Mouse (Mus musculus) liver, adult 2 months (tissue): ENCODE results near the gene Ifit2. TPM values are rescaled to one million over a fixed set of nuclear protein-coding genes. Genes with fewer than 3 reads are reported as not detected.
A peak's percentile ranks its signal among the peaks of the same experiment; 100 is the strongest.

Experiments
- DNase-seq: peaks from one replicate; pipeline ENCODE4 v3.0.0-alpha.2; 2011; ENCODE audit warnings: low read depth, low spot score; ENCODE audit errors: extremely low read depth
- H3K27ac ChIP-seq: fragments of 200-500 bp; replicated peaks from 2 replicates; pipeline ENCODE4 v1.5.1; 2012; ENCODE audit warnings: low read depth, mild to moderate bottlenecking, control low read depth, inconsistent platforms, low read length; ENCODE audit not compliant: insufficient read depth
- H3K27me3 ChIP-seq: fragments of 200-500 bp; 2 replicates; pipeline ENCODE4 v1.6.1; 2012; ENCODE audit warnings: mild to moderate bottlenecking, moderate library complexity, low read length, inconsistent platforms; ENCODE audit not compliant: control insufficient read depth, insufficient read depth
- H3K36me3 ChIP-seq: fragments of 200-500 bp; 2 replicates; pipeline ENCODE4 v1.6.1; 2012; ENCODE audit warnings: low read length, inconsistent platforms; ENCODE audit not compliant: control insufficient read depth, insufficient read depth
- H3K4me1 ChIP-seq: fragments of 200-500 bp; 2 replicates; pipeline ENCODE4 v1.6.1; 2011; ENCODE audit warnings: low read length; ENCODE audit not compliant: control insufficient read depth, insufficient read depth
- H3K4me3 ChIP-seq: fragments of 200-500 bp; 2 replicates; pipeline ENCODE4 v1.5.1; 2011; ENCODE audit warnings: low read depth, mild to moderate bottlenecking, control low read depth, low read length, moderate library complexity; ENCODE audit not compliant: insufficient read depth
- H3K79me2 ChIP-seq: fragments of 200-500 bp; 2 replicates; pipeline ENCODE4 v1.6.1; 2012; ENCODE audit warnings: inconsistent platforms, mild to moderate bottlenecking, low read length, moderate library complexity; ENCODE audit not compliant: control insufficient read depth, insufficient read depth
- H3K9ac ChIP-seq: fragments of 200-500 bp; 2 replicates; pipeline ENCODE4 v1.6.1; 2012; ENCODE audit warnings: low read depth, mild to moderate bottlenecking, control low read depth, inconsistent platforms, low read length
- CTCF ChIP-seq: fragments of 200-500 bp; IDR thresholded peaks from 2 replicates; pipeline ENCODE4 v1.5.1; 2011; ENCODE audit warnings: low read depth, low read length, control low read depth
- POLR2A ChIP-seq: fragments of 200-500 bp; IDR thresholded peaks from 2 replicates; pipeline ENCODE4 v1.6.1; 2011; ENCODE audit warnings: low read length, control low read depth; ENCODE audit not compliant: insufficient read depth; ENCODE audit errors: extremely low read depth
- WGBS: fragments of 180-500 bp; shearing (Covaris S2); methylation state at CpG from one replicate; pipeline ENCODE4 v1.1.7; 2018; 5-methylcytosine and 5-hydroxymethylcytosine counted together
- polyA plus RNA-seq: library from polyadenylated mRNA; depleted of rRNA; stranded (reverse); fragments of >200 nt; gene quantifications from 2 replicates; pipeline ENCODE4 v1.2.3, GENCODE M21; 2012
- total RNA-seq: library from RNA; depleted of rRNA; stranded (reverse); fragments of >200 nt; gene quantifications from 2 replicates; pipeline ENCODE4 v1.2.3, GENCODE M21; 2014

Ifit2 gene
- total and polyA plus RNA-seq, 2 experiments: 0.35 to 8.0 TPM

GRCm38 (mm10) chr19:34515681-34516080, 34.8 kb upstream of the Ifit2 start:
- Histone ChIP-seq H3K9ac (no peak overlapping the region), H3K4me3 (no peak overlapping the region), H3K27me3 (no peaks in the 10 kb centered on the region), H3K36me3 (peaks cover 16% of the 10 kb centered on the region), H3K27ac (peak overlapping the region; percentile 27), H3K79me2 (peaks cover 26% of the 10 kb centered on the region; the same call in 1 of the 2 replicates), H3K4me1 (peaks cover 56% of the 10 kb centered on the region)
- TF ChIP-seq CTCF (no peak), POLR2A (no peak)
- 83% methylated on average over 3 of the region's 3 CpGs for WGBS
- DNase-seq: peak; percentile 54

GRCm38 (mm10) chr19:34516346-34516745, 34.1 kb upstream of the Ifit2 start:
- peak overlapping the region; percentile 93 for H3K27ac ChIP-seq
- peaks cover 53% of the 10 kb centered on the region for H3K4me1 ChIP-seq
- 14% methylated on average over 2 of the region's 2 CpGs for WGBS
- no peaks in the 10 kb centered on the region for H3K27me3 ChIP-seq
- peaks cover 15% of the 10 kb centered on the region for H3K36me3 ChIP-seq
- no peak overlapping the region for H3K4me3 ChIP-seq
- H3K79me2 ChIP-seq: peaks cover 26% of the 10 kb centered on the region; the same call in 1 of the 2 replicates
- no peak overlapping the region for H3K9ac ChIP-seq
- TF ChIP-seq POLR2A: no peak
- no peak for TF ChIP-seq CTCF
- peak; percentile 74 for DNase-seq

DNA sequence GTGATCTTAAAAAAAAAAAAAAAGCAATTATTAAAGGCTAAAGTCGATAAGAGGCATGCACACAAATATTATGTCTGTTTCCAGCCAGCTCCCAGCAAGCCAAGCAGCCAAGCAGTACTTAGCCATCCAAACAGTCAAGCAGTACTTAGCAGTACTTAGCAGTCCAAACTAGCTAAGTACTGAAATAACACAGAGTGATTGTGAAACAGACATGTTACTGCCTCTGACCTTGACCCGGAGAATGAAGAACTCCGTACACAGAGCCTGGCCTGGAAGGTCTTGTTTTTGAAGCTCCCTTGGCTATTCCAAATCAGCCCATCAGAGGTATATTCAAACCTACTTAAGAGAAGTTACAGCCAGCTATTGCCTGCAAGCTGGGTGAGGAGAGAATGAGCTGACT, 33.3 kb upstream of the Ifit2 start:
- 14% methylated on average over 3 of the region's 3 CpGs for WGBS
- H3K27ac ChIP-seq: peak overlapping the region; percentile 94
- TF ChIP-seq POLR2A: no peak
- no peak for TF ChIP-seq CTCF
- H3K9ac ChIP-seq: no peak overlapping the region
- H3K79me2 ChIP-seq: peaks cover 30% of the 10 kb centered on the region; the same call in 1 of the 2 replicates
- H3K4me1 ChIP-seq: peaks cover 54% of the 10 kb centered on the region
- no peaks in the 10 kb centered on the region for H3K27me3 ChIP-seq
- peak; percentile 99 for DNase-seq
- H3K4me3 ChIP-seq: no peak overlapping the region
- peaks cover 21% of the 10 kb centered on the region for H3K36me3 ChIP-seq

GRCm38 (mm10) chr19:34517812-34518594, 32.5 kb upstream of the Ifit2 start:
- H3K4me1 ChIP-seq: peaks cover 54% of the 10 kb centered on the region
- no peak overlapping the region for H3K4me3 ChIP-seq
- DNase-seq: peak; percentile 88
- 36% methylated on average over 13 of the region's 13 CpGs for WGBS
- H3K79me2 ChIP-seq: peaks cover 30% of the 10 kb centered on the region; the same call in 1 of the 2 replicates
- no peaks in the 10 kb centered on the region for H3K27me3 ChIP-seq
- peak overlapping the region; percentile 35 for H3K27ac ChIP-seq
- TF ChIP-seq CTCF (no peak), POLR2A (no peak)
- H3K36me3 ChIP-seq: peaks cover 21% of the 10 kb centered on the region
- H3K9ac ChIP-seq: no peak overlapping the region

DNA sequence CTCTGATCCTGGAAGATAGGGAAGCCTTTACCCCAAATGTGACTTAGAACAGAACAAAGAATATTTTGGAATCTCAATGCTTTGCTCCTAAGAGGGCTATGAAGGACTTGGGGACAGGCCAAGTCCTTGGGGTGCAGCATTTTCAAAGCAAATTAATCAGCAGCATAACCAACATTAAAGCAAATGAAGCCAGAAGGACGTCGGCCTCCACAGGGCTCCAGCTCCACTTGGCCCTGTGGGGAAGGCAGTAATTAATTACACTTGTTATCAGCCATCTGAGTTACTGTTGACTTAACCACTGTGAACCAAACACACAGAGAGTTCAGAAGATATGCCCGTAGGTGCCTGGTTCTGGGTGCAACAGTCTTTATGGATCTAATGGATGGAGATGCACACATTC, 31.7 kb upstream of the Ifit2 start:
- 14% methylated on average over 3 of the region's 3 CpGs for WGBS
- H3K4me3 ChIP-seq: no peak overlapping the region
- TF ChIP-seq POLR2A (no peak), CTCF (no peak)
- H3K79me2 ChIP-seq: peaks cover 29% of the 10 kb centered on the region; the same call in 1 of the 2 replicates
- DNase-seq: peak; percentile 76
- no peaks in the 10 kb centered on the region for H3K27me3 ChIP-seq
- peaks cover 28% of the 10 kb centered on the region for H3K36me3 ChIP-seq
- peak overlapping the region; percentile 44 for H3K27ac ChIP-seq
- peaks cover 60% of the 10 kb centered on the region for H3K4me1 ChIP-seq
- no peak overlapping the region for H3K9ac ChIP-seq

DNA sequence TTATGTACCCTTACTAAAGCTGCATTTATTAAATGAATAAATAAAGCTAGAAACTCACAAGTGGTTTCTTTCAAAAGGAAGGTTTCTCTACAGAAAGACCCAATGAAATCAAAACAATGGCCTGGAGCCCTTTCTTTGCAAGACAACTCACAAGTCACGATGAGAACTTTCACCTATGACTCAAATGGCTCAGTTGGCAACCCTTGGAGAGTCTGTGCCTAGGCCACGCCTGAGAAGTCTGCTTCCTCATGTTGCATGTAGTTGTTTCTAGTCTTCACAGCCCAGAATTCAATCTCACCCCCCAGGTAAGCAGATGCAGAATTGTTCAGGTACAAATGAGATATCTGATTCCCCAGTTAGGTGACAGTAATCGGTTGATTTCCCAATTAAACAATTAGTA, 30.8 kb upstream of the Ifit2 start:
- 19% methylated on average over 3 of the region's 3 CpGs for WGBS
- Histone ChIP-seq H3K4me1 (peaks cover 61% of the 10 kb centered on the region), H3K79me2 (peaks cover 24% of the 10 kb centered on the region; the same call in 1 of the 2 replicates), H3K36me3 (peaks cover 32% of the 10 kb centered on the region), H3K4me3 (no peak overlapping the region), H3K9ac (no peak overlapping the region; the same call in 1 of the 2 replicates), H3K27ac (peak overlapping the region; percentile 39), H3K27me3 (no peaks in the 10 kb centered on the region)
- peak; percentile 80 for DNase-seq
- TF ChIP-seq CTCF: no peak
- no peak for TF ChIP-seq POLR2A
